Mouse (Mus musculus): ENCODE measurements around the gene Rassf1. TPM values are rescaled to one million over a fixed set of nuclear protein-coding genes. Genes with fewer than 3 reads are reported as not detected.

Gene Rassf1
- polyA plus RNA-seq, 1 experiment from 2014 or later = 15.1 TPM

- WGBS (ENCODE audit: insufficient replicate concordance) = 46% methylated on average over 2 of the region's 2 CpGs
Observed at GRCm38 (mm10) chr9:107522400-107522711, 29.0 kb upstream of the Rassf1 start.

GRCm38 (mm10) chr9:107526198-107527026 lies 24.9 kb upstream of the Rassf1 start:
- H3K4me3 ChIP-seq (ENCODE audit: low read depth, low read length) = peak overlapping the region; percentile 30
- H3K4me2 ChIP-seq (ENCODE audit: low read depth, low read length) = peak overlapping the region; percentile 58
- peaks cover 47% of the 10 kb centered on the region for H3K27me3 ChIP-seq (ENCODE audit: insufficient read depth, low read length)
- peaks cover 13% of the 10 kb centered on the region for H3K4me1 ChIP-seq (ENCODE audit: insufficient read depth)
- WGBS (ENCODE audit: insufficient replicate concordance) = 7% methylated on average over 34 of the region's 44 CpGs
- no peaks in the 10 kb centered on the region for H3K36me3 ChIP-seq (replicated peaks; ENCODE audit: insufficient read depth, low read length)
- no peaks in the 10 kb centered on the region for H3K9me3 ChIP-seq (ENCODE audit: low read length)
- H3K9ac ChIP-seq (replicated peaks) = no peak overlapping the region
- peak; percentile 88 for DNase-seq
- TF ChIP-seq CTCF (IDR thresholded peaks at IDR 0.05; ENCODE audit: low read depth) (no peak), EP300 (IDR thresholded peaks at IDR 0.05; ENCODE audit: low read depth) (no peak)
- peak; percentile 72 for ATAC-seq
- no peak overlapping the region for H3K27ac ChIP-seq (ENCODE audit: low read depth)

More at GRCm38 (mm10) chr9:107522400-107522711, 29.0 kb upstream of the Rassf1 start:
- no peak for ATAC-seq
- H3K27me3 ChIP-seq (ENCODE audit: insufficient read depth, low read length) = peaks cover 36% of the 10 kb centered on the region
- H3K27ac ChIP-seq (ENCODE audit: low read depth) = no peak overlapping the region
- TF ChIP-seq CTCF (IDR thresholded peaks at IDR 0.05; ENCODE audit: low read depth) (no peak), EP300 (IDR thresholded peaks at IDR 0.05; ENCODE audit: low read depth) (no peak)
- H3K4me2 ChIP-seq (ENCODE audit: low read depth, low read length) = 0 out of 2 replicates have a peak overlapping the region, but pooled peaks have one; percentile 44
- DNase-seq = no peak
- H3K4me1 ChIP-seq (ENCODE audit: insufficient read depth) = peaks cover 13% of the 10 kb centered on the region
- H3K9me3 ChIP-seq (ENCODE audit: low read length) = no peaks in the 10 kb centered on the region
- no peaks in the 10 kb centered on the region for H3K36me3 ChIP-seq (replicated peaks; ENCODE audit: insufficient read depth, low read length)
- no peak overlapping the region; the same call in 1 of the 2 replicates for H3K9ac ChIP-seq (replicated peaks)
- no peak overlapping the region for H3K4me3 ChIP-seq (ENCODE audit: low read depth, low read length)

GRCm38 (mm10) chr9:107533791-107534407 lies 17.5 kb upstream of the Rassf1 start, which contains the start of gene Tmem115:
Gene Tmem115 (plus strand): TSS chr9:107533945.
- TF ChIP-seq CTCF (IDR thresholded peaks at IDR 0.05; ENCODE audit: low read depth) = peak; percentile 48; the same call in 1 of the 2 replicates
- TF ChIP-seq EP300 (IDR thresholded peaks at IDR 0.05; ENCODE audit: low read depth) = no peak
- H3K36me3 ChIP-seq (replicated peaks; ENCODE audit: insufficient read depth, low read length) = peaks cover 15% of the 10 kb centered on the region
- ATAC-seq = peak; percentile 97
- peak within 1 kb of the TSS; percentile 97 for H3K4me2 ChIP-seq (ENCODE audit: low read depth, low read length)
- 0 out of 2 replicates have a peak, but pooled peaks cover 3% of the 10 kb centered on the region for H3K27me3 ChIP-seq (ENCODE audit: insufficient read depth, low read length)
- H3K9ac ChIP-seq (replicated peaks) = peak within 1 kb of the TSS; percentile 91
- H3K4me3 ChIP-seq (ENCODE audit: low read depth, low read length) = peak within 1 kb of the TSS; percentile 70
- no peaks in the 10 kb centered on the region for H3K9me3 ChIP-seq (ENCODE audit: low read length)
- peak; percentile 91 for DNase-seq
- under 1% methylated on average over 48 of the region's 48 CpGs for WGBS (ENCODE audit: insufficient replicate concordance)
- H3K27ac ChIP-seq (ENCODE audit: low read depth) = peak within 1 kb of the TSS; percentile 79
- H3K4me1 ChIP-seq (ENCODE audit: insufficient read depth) = peaks cover 27% of the 10 kb centered on the region

- Histone ChIP-seq H3K4me1 (ENCODE audit: insufficient read depth) (peaks cover 27% of the 10 kb centered on the region), H3K36me3 (replicated peaks; ENCODE audit: insufficient read depth, low read length) (peaks cover 21% of the 10 kb centered on the region), H3K9ac (replicated peaks) (peak overlapping the region; percentile 91), H3K27ac (ENCODE audit: low read depth) (peak overlapping the region; percentile 79), H3K4me3 (ENCODE audit: low read depth, low read length) (peak overlapping the region; percentile 70), H3K9me3 (ENCODE audit: low read length) (no peaks in the 10 kb centered on the region), H3K27me3 (ENCODE audit: insufficient read depth, low read length) (no peaks in the 10 kb centered on the region), H3K4me2 (ENCODE audit: low read depth, low read length) (peak overlapping the region; percentile 97)
- peak; percentile 59 for DNase-seq
- WGBS (ENCODE audit: insufficient replicate concordance) = 0% methylated on average over 40 of the region's 40 CpGs
- TF ChIP-seq CTCF (IDR thresholded peaks at IDR 0.05; ENCODE audit: low read depth) = no peak
- TF ChIP-seq EP300 (IDR thresholded peaks at IDR 0.05; ENCODE audit: low read depth) = no peak
- peak; percentile 12; the same call in 1 of the 2 replicates for ATAC-seq
Observed at GRCm38 (mm10) chr9:107534408-107535202, 16.8 kb upstream of the Rassf1 start.

- DNase-seq (no peak), ATAC-seq (no peak)
- Histone ChIP-seq H3K36me3 (replicated peaks; ENCODE audit: insufficient read depth, low read length) (peaks cover 27% of the 10 kb centered on the region), H3K4me2 (ENCODE audit: low read depth, low read length) (no peak overlapping the region), H3K4me3 (ENCODE audit: low read depth, low read length) (no peak overlapping the region), H3K4me1 (ENCODE audit: insufficient read depth) (peaks cover 45% of the 10 kb centered on the region), H3K9ac (replicated peaks) (no peak overlapping the region), H3K27ac (ENCODE audit: low read depth) (no peak overlapping the region), H3K9me3 (ENCODE audit: low read length) (no peaks in the 10 kb centered on the region), H3K27me3 (ENCODE audit: insufficient read depth, low read length) (no peaks in the 10 kb centered on the region)
- TF ChIP-seq EP300 (IDR thresholded peaks at IDR 0.05; ENCODE audit: low read depth) (no peak), CTCF (IDR thresholded peaks at IDR 0.05; ENCODE audit: low read depth) (no peak)
- WGBS (ENCODE audit: insufficient replicate concordance) = 91% methylated on average over 7 of the region's 7 CpGs
Observed at GRCm38 (mm10) chr9:107538231-107538630, 13.1 kb upstream of the Rassf1 start.
